Mouse (Mus musculus) left cerebral cortex, postnatal 10 days (tissue): ENCODE results near the gene Mmp2. TPM values are rescaled to one million over a fixed set of nuclear protein-coding genes. Genes with fewer than 3 reads are reported as not detected.

Experiments
- DNase-seq, 2 experiments: peaks; one replicate each; pipeline ENCODE4 v3.0.0; 2021 to 2022; ENCODE audit warnings: low spot score in 2 of 2, mixed read lengths in 1 of 2; ENCODE audit errors: extremely low spot score in 1 of 2
- intact Hi-C: fragments of 180-260 bp; cut with DNase I; formaldehyde crosslinking; loops from one replicate; pipeline ENCODE4 v1.15.1; 2025
- total RNA-seq, 2 experiments: library from RNA; stranded (reverse); gene quantifications; 2 replicates each; pipeline ENCODE4 v1.2.3; 2021

The Mmp2 gene
- total RNA-seq, 2 experiments from 2014 or later = 6.1 to 6.6 TPM

DNA sequence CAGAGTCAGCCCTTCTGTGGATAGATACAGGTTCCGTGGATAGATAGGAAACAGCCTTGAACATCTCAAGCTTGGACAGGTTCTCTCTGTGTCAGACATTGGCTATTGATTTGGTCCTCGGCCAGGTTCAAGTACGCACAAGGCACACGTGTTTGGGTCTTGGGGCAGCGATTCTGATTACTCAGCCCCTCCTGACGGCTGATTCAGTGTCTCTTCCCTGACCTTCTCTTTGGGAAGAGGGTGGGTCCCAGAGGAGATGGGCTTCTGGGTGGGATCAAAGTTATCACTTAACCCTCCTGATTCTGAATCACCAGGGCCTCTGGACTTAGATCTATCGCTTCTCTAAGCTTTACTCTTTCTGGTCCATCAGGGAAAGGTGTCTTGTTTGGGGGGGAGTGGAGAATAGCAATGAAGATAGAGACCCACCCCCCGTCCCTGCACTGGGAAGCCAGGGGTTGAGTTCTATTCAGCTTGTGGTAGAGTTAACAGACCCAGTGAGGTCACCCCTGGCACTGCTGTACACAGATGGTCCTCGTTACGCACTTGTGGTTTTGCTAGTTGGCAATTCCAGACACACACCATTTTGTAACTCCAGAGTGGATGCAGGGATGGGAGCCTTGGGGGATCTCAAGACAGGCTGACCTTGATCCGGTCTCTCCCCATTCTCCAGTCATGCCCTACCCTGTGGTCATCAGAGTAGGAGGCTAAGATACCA is 7.9 kb downstream of the Mmp2 start:
- intact Hi-C loops = no loop called here
- no peak for DNase-seq

DNA sequence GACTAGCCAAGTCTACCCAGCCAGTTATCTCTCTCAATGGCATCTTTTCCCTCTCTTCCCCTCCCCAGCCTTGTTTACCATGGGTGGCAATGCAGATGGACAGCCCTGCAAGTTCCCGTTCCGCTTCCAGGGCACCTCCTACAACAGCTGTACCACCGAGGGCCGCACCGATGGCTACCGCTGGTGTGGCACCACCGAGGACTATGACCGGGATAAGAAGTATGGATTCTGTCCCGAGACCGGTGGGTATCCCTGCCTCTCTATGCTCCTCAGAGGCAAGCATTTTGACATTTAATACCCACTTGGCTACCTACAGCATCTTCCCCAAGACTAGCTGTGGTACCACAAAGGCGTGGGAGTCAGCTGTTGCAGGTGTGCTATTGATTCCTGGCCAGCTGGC is 8.8 kb downstream of the Mmp2 start:
- intact Hi-C loops = no loop called here
- no peak for DNase-seq

DNA sequence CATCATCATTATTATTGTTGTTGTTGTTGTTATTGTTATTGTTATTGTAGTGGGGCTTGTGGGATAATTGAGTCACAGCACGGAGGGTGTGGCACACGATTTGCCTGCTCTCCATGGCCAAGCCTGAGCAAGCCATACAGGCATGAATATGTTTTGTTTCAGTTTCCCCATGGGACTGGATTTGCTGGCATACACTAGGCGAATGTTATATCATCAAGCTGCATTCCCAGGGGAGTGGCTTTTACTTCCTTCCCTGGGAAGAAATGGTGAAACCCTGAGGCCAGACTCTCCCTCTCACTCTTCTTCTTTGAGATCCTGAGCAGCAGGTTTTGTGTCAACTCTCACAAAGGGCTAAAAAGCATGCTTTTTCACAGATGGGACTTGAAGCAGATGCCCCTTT is 11.5 kb downstream of the Mmp2 start:
- no peak for DNase-seq
- intact Hi-C loops = no loop called here

DNA sequence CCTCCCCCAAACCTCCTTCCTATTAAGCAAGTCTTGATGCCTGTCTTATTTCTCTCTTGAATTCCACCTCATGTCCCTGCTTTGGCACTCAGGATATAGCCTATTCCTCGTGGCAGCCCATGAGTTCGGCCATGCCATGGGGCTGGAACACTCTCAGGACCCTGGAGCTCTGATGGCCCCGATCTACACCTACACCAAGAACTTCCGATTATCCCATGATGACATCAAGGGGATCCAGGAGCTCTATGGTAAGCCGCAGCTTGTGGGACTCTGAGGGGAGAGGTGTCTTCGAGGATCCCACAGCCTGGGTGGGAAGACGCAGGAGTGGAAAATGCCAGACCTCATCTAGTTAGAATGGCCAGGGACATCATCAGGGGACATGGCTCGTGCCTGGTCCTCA is 12.1 kb downstream of the Mmp2 start:
- intact Hi-C loops = no loop called here
- DNase-seq = no peak

DNA sequence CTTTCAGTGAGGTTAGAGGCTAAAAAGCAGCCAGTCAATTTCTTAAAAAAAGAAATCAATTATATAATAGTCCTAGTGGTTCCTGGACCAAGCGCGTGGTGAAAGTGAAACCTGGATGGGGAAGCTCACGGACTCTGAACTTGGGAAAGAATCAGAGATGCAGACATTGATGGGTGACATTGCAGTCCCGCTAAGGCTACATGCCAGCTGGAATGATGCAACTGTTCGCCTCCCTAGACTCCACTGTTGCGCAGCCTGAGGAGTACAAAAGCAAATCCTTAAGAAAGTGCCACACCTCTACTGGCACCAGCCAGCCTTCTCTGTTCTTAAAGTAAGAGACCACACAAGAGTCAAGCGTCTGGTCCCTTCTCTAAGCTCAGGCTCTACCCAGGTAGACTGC is 12.8 kb downstream of the Mmp2 start:
- intact Hi-C loops = no loop called here
- no peak for DNase-seq

DNA sequence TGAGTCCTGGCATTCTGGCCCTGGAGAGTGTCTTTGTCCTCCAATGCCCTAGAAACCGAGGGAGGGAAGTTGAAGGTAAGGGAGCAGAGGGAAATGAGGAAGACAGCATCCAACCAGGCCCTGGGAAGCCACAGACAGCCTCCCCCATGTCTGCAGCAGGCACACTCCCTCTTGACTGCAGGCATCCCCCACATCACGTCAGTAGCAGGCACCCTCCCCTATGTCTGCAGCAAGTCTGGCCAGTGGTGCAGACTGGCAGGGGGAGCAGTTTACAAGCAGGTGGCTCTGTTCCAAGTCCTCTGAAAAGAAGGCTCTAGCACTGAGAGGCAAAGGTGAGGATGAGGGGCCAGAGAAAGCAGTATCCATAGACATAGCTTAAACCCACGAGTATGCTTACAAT is 19.6 kb downstream of the Mmp2 start:
- no peak for DNase-seq
- intact Hi-C loops = no loop called here

DNA sequence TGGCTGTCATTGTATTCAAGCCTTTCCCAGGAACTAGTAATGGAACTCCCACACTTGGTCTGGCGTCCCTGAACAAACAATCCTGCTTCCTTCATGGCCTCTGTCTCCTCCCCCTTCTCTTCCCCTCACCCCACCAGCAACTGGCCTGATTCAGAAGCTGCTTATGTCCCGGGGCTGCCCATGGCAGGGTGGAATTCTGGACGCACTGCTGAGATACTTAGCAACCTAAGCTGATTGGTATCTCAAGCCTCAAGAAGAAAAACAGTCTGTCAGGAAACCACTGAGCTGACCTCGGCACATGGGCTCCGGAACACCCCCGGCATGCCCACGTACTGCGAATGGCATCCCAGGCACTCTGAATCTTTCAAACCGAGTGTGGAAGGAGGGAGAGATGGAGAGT is 20.2 kb downstream of the Mmp2 start:
- peak in 1 of 2 experiments; percentile 40 for DNase-seq
- intact Hi-C loops = no loop called here

DNA sequence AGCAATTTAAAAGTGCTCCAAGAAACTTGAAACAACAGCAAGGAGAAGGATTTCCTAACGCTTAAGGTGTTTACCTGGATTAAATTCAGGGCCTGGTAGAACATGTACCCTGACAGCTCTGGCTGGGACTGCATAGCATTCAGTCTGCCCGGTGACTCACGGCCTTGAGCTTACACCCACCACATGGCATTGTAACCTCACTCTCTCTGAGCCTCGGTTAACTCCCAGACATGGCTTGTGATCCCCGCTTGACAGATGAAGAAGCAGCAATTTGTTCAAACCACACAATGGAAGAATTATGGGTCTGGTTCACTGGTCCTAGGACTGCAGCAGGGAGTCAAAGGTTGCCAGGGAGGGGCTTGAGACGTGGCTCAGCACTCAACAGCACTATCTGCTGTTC is 22.2 kb downstream of the Mmp2 start:
- intact Hi-C loops = no loop called here
- DNase-seq = no peak

DNA sequence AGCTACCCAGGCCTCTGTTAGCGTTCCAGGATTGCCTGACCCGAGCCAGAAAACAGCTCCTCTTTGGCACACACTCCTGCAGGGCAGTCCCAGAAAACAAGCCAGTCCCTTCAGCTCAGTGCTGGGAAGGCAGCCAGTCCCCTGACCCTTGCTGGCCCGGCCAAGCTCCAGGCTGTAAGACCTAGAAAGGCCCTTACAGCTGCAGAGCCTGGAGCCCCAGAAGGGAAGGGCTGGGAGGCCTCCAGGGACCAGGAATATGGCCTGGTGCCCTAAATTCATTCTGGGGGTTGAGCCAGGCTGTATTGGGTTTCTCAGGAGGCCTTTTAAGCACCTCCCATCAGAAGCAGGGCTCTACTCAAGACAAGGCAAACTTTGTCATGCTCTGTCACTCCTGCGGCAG is 23.1 kb downstream of the Mmp2 start:
- intact Hi-C loops = no loop called here
- DNase-seq = peak; percentile 81 to 88

DNA sequence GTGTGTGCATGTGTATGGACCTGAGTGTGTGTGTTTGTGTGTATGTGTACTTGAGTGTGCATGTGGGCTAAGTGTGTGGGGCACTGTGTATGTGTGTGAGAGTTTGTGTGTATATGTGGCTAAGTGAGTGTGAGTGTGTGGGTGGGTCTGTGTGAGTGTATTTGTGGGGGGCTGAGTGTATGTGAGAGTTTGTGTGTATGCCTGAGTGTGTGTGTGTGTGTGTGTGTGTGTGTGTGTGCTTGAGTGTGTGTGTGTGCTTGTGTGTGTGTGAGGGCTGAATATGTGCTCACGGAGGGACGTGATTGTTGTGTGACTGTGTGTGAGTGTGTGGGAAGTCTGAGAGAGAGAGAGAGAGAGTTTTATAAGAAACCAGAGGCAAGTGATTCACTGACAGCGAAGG is 24.3 kb downstream of the Mmp2 start:
- intact Hi-C loops = no loop called here
- DNase-seq = no peak

DNA sequence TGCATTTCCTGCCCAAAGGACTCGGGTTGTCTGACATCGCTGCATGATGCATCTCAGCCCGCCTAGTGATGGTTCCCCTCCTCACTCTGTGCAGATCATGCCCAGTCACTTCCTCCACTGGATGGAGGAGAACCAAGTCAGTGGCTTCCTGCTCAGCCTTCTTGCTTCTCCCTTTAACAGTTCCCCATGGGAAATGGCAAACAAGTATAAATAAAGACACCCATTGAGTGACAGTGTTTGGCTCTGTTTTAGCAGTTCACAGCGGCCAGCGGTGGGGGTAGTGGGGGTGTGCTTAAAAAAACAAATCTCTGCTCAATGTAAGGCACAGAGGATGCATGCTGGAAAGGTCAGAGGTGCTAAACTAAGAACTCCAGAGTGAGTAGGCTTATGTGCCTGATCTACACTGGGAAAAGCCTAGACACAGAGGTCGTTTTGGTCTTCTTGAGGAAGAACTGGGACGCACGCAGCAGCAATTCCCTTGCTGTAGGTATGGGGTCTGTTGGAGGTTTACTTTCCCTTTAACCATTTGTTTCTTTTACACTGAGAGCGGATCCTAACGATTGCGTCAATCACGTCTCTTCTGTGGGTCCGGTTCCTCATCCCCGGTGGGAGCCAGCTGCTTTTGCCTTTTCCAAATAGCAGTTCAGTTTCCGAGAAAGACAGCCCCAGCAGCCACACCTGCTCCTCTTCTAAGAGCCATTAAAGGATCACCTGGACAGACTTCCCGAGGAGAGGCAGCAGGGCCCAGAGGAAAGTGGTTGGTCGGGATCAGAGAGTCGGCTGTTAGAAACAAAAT is 26.3 kb downstream of the Mmp2 start:
- no peak for DNase-seq
- intact Hi-C loops = no loop called here

DNA sequence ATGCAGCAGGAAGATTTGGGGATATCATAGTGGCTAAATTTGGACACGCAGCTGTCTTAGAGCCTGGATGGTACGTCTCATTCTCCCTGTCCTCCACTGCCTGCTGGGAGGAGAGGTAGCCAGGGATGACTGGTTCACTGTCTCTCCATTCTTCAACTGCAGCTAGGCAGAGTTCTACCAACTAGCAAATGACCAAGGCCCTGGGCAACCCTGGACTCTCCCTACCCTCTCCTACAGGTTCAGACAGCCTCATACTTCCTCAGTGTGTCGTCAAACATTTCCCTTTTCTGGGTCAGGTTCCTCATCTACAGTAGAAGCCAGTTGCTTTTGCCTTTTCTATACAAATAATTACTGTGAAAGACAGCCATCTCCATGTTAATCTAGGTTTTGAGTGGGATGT is 27.6 kb downstream of the Mmp2 start:
- DNase-seq = no peak
- intact Hi-C loops = no loop called here

DNA sequence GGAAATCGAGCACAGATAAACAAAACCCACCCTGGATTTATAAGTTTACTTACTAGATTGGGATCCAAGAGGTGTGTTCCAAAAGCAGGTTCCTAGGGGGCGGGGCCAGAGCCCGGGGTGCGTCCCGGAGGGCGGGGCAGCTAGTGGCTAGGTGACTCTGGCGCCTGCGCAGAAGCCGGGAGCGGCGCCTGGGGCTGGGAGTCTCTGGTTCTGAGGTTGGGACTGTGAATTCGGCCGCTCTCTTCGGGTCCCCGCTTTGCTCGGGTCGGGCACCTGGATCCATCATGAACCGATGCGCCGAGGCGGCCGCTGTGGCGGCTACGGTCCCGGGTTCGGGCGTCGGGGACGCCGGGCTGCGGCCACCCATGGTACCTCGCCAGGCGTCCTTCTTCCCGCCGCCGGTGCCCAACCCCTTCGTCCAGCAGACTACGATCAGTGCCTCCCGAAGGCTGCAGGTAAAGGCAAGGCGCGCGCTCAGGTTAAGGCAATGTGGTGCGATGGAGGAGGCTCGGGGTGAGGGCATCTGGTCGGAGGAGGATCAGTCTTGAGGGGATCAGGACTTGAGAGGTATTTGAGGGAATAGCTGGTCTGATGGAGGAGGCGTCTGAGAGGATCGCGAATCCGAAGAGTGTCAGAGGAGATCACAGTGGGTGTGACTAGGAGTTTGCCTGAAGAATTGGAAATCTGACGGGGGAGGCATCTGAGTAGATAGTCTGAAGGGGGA is 28.2 kb downstream of the Mmp2 start, which contains the start of gene Lpcat2:
Gene Lpcat2, plus strand, starts transcription at position 169 of the 724 bp plus-strand sequence.
- peak in 1 of 2 experiments; percentile 85 for DNase-seq
- intact Hi-C loops = no loop called here

DNA sequence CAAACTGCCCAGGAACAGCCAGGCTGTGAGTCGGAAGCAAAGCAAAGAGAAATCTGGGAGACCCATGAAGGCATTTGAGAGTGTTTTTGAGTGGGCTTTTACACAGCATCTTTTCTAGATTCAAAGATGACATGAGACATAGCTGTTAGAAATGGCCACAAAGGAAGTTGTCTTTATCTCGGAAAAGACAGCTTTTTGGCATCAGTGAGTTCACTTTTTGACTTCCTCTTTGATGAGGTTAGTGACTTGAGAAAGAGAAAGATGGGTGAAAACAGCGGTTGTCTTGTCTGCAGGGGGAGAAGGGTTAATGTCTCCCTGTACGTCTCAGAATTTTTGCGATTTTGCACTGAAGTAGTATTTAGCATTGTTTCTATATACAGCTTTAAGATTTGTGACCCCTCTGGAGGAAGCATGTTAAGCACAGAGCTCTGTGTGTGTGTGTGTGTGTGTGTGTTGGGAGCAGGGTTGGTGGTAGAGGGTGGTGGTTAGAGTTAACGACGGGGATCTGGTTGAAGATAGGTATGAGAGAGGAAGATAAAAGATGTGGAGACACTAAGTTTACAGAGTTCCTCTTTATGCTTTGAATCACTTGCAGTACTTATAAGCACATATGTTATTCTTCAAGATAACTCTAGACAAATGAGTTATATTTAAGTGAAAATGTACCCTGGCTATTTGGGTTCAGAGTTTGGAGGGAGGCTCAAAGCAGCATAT is 29.3 kb downstream of the Mmp2 start:
- no peak for DNase-seq
- intact Hi-C loops = no loop called here

DNA sequence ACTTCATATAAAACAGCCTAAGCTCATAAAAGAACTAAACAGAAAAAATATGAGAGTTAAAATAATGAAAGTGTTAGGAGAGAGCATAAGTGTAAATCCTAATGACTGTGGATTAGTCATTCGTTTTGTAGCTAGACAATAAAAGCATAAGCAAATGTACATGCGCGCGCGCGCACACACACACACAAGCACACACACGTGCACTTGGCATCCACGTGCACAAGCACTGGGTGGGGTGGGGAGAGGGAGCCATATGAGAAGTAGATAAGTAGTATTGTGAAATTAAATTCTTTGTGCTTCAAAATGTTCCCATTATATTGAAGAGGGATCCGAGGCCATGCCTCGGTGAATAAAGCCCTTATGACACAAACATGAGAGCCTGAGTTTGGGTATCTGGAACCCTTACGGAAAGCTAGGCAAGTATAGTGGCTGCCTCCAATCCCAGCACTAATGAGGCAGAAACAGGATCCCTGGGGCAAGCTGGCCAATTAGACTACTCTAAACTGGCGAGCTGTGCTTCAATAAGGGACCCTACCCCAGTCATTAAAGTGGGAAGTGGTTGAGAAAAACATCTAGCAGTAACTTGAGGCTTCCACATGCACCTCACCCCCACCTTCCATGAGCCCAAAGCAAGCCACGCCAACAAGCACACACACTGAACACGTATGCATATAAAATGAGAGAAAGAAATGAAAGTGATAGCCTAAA is 31.5 kb downstream of the Mmp2 start:
- intact Hi-C loops = no loop called here
- DNase-seq = no peak

DNA sequence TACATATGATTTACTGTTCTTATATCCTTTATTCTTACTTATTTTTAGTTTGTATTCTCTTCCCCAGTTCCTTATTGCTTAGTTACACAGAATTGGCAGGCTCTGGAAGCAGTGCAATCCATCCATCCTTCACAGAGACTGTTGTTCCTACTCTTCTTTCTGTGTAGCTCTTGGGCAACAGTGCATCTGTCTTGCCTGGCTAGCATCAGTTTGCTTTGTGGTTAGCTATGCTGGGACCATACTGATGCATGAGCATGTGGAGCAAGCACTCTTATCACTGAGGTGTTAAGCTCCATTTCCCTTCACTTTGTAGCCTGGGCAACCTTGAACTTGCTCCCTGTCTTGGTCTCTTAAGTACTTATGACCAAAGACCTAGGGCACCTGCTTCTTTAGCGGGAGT is 34.9 kb downstream of the Mmp2 start:
- intact Hi-C loops = no loop called here
- no peak for DNase-seq

DNA sequence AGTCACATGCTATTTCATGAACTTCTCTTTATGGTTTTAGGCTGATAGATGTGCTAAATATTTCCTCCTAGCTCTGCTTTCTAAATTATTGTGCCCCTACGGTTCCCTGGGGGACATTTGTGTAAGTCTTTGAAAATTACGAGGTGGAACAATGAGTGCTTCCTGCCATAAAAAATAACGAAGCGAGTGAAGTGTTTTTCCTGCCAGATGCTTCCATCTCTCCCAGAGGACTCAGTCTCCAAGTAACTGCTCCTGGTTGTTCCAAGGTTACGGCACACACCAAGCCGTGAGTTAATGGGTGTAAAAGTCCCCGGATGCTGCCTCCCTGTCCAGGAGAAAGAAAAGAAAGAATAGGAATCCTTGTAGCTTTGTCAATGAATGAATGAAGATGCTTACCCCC is 43.2 kb downstream of the Mmp2 start:
- DNase-seq = no peak
- intact Hi-C loops = no loop called here

DNA sequence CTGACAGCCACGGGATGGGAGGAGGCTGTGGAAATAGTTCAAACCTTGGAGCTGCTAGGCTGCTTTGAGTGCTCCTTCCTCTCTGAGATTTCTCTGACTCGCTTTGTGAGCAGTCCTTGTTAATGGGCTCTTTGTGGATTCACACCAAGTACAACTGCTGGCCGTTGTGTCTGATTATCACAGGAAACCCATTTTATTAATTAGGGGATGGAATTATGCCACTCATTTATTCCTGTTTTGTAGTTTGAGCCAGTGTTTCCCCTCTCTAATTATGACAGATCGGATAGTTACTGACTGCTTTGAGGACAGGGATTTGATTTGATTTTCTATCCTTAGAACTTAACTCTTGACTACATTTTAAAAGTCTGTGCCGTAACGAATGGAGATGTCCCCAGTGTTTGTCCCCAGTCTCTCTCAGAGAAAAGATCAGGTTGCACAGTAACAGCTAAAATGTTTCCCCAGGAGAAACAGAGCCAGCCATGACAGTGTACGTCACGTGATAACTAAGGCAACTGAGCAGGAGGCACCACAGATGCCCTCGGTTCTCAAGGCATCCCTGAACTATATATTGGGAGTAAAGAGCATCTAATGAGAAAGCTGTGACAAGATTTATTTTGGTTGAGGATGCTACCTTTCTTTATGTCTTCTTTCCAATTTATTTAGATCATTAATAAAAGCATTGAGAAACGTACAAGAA is 45.1 kb downstream of the Mmp2 start:
- DNase-seq = no peak
- intact Hi-C loops = no loop called here
